In the genomic region with DNA sequence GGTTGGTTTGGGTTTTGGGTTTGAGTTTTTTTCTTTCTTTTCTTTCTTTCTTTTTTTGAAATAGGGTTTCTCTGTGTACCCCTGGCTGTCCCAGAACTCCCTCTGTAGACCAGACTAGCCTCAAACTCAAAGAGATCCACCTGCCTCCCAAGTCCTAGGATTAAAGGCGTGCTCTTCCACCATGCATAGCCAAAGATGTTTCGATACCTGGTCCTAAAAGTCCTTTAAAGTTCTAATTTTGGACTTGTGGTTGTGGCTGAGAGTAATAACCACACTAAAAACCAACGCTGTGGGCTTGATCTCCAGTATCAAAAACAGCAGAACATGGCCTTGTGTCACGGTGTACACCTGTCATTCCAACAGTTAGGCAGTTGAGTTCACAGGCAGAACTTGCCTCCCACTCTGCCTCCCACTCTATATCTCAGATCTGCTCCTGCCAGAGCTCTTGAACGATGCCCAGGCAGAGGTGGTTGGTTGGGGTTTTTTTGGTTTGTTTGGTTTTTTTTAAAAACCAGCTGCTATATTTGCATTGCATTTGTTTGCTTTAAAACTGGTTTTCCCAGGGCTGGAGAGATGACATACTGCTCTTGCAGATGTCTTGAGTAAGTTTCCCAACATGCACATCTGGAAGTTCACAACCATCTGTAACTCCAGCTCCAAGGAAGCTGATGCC, we compare ENCODE assay signal across 24 mouse cellular contexts. TPM values are rescaled to one million over a fixed set of nuclear protein-coding genes. Genes with fewer than 3 reads are reported as not detected.
A peak's percentile ranks its signal among the peaks of the same experiment; 100 is the strongest.
DNase-seq lines count a peak whose midpoint lies in the region; ATAC-seq lines count a peak whose summit lies in the region.
"Had no signal": no experiment of that assay in that cellular context is flagged by ENCODE, and none has a peak within 500 bp of the region (broad histone marks: within the 10 kb centered on the region; RNA-seq: fewer than 3 reads in every experiment).

No protein-coding gene starts in this region.

- no peak overlapping the region for H3K4me2 ChIP-seq in kidney, embryonic 15.5 days
- no peak overlapping the region for H3K4me2 ChIP-seq in midbrain, embryonic 11.5 days
- H3K4me2 ChIP-seq: embryonic facial prominence, embryonic 12.5 days; forebrain, embryonic 15.5 days; heart, embryonic 11.5 days; hindbrain, embryonic 12.5 days; limb, embryonic 12.5 days; liver, embryonic 12.5 days; lung, embryonic 15.5 days; midbrain, embryonic 12.5 days; neural tube, embryonic 13.5 days had no signal

- ATAC-seq in kidney, embryonic 15.5 days (replicated peaks; ENCODE audit: low FRiP score): no peak
- ATAC-seq in midbrain, embryonic 11.5 days (ENCODE audit: low FRiP score): no peak
- ATAC-seq: forebrain, embryonic 15.5 days; liver, embryonic 12.5 days had no signal

- H3K4me3 ChIP-seq in kidney, embryonic 15.5 days (replicated peaks): no peak overlapping the region
- no peak overlapping the region for H3K4me3 ChIP-seq in midbrain, embryonic 11.5 days (ENCODE audit: low read depth, low read length)
- H3K4me3 ChIP-seq: embryonic facial prominence, embryonic 12.5 days; erythroblast, embryonic 14.5 days; forebrain, embryonic 15.5 days; hindbrain, embryonic 12.5 days; limb, embryonic 12.5 days; liver, embryonic 12.5 days; lung, embryonic 15.5 days; midbrain, embryonic 12.5 days; neural tube, embryonic 13.5 days had no signal

- no peaks in the 10 kb centered on the region for H3K27me3 ChIP-seq in kidney, embryonic 15.5 days
- H3K27me3 ChIP-seq in midbrain, embryonic 11.5 days (ENCODE audit: control insufficient read depth, insufficient read depth, low read length): no peaks in the 10 kb centered on the region
- H3K27me3 ChIP-seq: embryonic facial prominence, embryonic 12.5 days; forebrain, embryonic 15.5 days; hindbrain, embryonic 12.5 days; limb, embryonic 12.5 days; liver, embryonic 12.5 days; lung, embryonic 15.5 days; midbrain, embryonic 12.5 days; neural tube, embryonic 13.5 days had no signal

- H3K4me1 ChIP-seq in kidney, embryonic 15.5 days: peaks cover 15% of the 10 kb centered on the region
- no peaks in the 10 kb centered on the region for H3K4me1 ChIP-seq in midbrain, embryonic 11.5 days (ENCODE audit: control insufficient read depth, insufficient read depth, low read length)
- H3K4me1 ChIP-seq: embryonic facial prominence, embryonic 12.5 days; forebrain, embryonic 15.5 days; hindbrain, embryonic 12.5 days; limb, embryonic 12.5 days; liver, embryonic 12.5 days; midbrain, embryonic 12.5 days; neural tube, embryonic 13.5 days had no signal

- 0 out of 2 replicates have a peak overlapping the region, but pooled peaks have one; percentile 28 for H3K27ac ChIP-seq in kidney, embryonic 15.5 days
- H3K27ac ChIP-seq in midbrain, embryonic 11.5 days (ENCODE audit: low read depth, low read length): no peak overlapping the region
- H3K27ac ChIP-seq: embryonic facial prominence, embryonic 12.5 days; forebrain, embryonic 15.5 days; hindbrain, embryonic 12.5 days; limb, embryonic 12.5 days; liver, embryonic 12.5 days; lung, embryonic 15.5 days; midbrain, embryonic 12.5 days; neural tube, embryonic 13.5 days had no signal

- DNase-seq in kidney, postnatal 14 days: no peak
- DNase-seq in thymus, postnatal 0 days (ENCODE audit: low spot score): peak; percentile 16
- no peak for DNase-seq in thymus, postnatal 36 days
- DNase-seq in large intestine, adult 2 months (ENCODE audit: low read depth, low spot score): peak; percentile 16
- DNase-seq in midbrain, embryonic 11.5 days (ENCODE audit: low spot score, missing footprints): no peak
- DNase-seq in cerebellum, adult 8-10 months: no peak
- DNase-seq: adrenal gland, adult 2 months; B cell, adult 2 months; cerebellum, adult 9-11 months; heart, postnatal 10 days; kidney, adult 8-10 months; kidney, postnatal 36 days; layer of hippocampus, adult 9-11 months had no signal

- 72% methylated on average over 5 of the region's 5 CpGs for WGBS in kidney, embryonic 15.5 days
- 43% methylated on average over 5 of the region's 5 CpGs for WGBS in large intestine, adult 2 months
- WGBS in midbrain, embryonic 11.5 days: 92% methylated on average over 5 of the region's 5 CpGs

- H3K36me3 ChIP-seq in kidney, embryonic 15.5 days: peaks cover 36% of the 10 kb centered on the region
- H3K36me3 ChIP-seq in midbrain, embryonic 11.5 days (ENCODE audit: control insufficient read depth, insufficient read depth, low read length): peaks cover 7% of the 10 kb centered on the region

- H3K9me3 ChIP-seq in kidney, embryonic 15.5 days (replicated peaks): no peaks in the 10 kb centered on the region
- no peaks in the 10 kb centered on the region for H3K9me3 ChIP-seq in midbrain, embryonic 11.5 days (ENCODE audit: control insufficient read depth, low read length)
- H3K9me3 ChIP-seq: embryonic facial prominence, embryonic 12.5 days; forebrain, embryonic 15.5 days; hindbrain, embryonic 12.5 days; limb, embryonic 12.5 days; liver, embryonic 12.5 days; lung, embryonic 15.5 days; midbrain, embryonic 12.5 days; neural tube, embryonic 13.5 days had no signal

- no peak overlapping the region for H3K9ac ChIP-seq in kidney, embryonic 15.5 days
- no peak overlapping the region for H3K9ac ChIP-seq in midbrain, embryonic 11.5 days (ENCODE audit: low read length)
- H3K9ac ChIP-seq: embryonic facial prominence, embryonic 12.5 days; forebrain, embryonic 15.5 days; hindbrain, embryonic 12.5 days; limb, embryonic 12.5 days; liver, embryonic 12.5 days; lung, embryonic 15.5 days; midbrain, embryonic 12.5 days; neural tube, embryonic 13.5 days had no signal

RNA-seq across cellular contexts. Expression of a gene that starts 38.2 kb away (rescaled TPM):
- polyA plus RNA-seq in kidney, embryonic 15.5 days (2015; fragmentation: Nextera tagmentation; extraction: Ambion mirVana): 3.9 and 4.2 TPM in 2 replicates
- 1.4 and 1.6 TPM in 2 replicates for polyA plus RNA-seq in thymus, postnatal 0 days (2015; fragmentation: Nextera tagmentation; extraction: Ambion mirVana)
- polyA plus RNA-seq in large intestine, adult 2 months (2012; rRNA removed): 0.21 and 0.40 TPM in 2 replicates
- polyA plus RNA-seq in midbrain, embryonic 11.5 days (2014; fragmentation: Nextera tagmentation; extraction: Ambion mirVana): 5.7 and 6.5 TPM in 2 replicates

RNA-seq across cellular contexts. Expression of a gene that starts 38.4 kb away (rescaled TPM):
- 999 and 1,117 TPM in 2 replicates for polyA plus RNA-seq in kidney, embryonic 15.5 days (2015; fragmentation: Nextera tagmentation; extraction: Ambion mirVana)
- polyA plus RNA-seq in thymus, postnatal 0 days (2015; fragmentation: Nextera tagmentation; extraction: Ambion mirVana): 1,296 and 1,346 TPM in 2 replicates
- 425 and 427 TPM in 2 replicates for polyA plus RNA-seq in large intestine, adult 2 months (2012; rRNA removed)
- 809 and 861 TPM in 2 replicates for polyA plus RNA-seq in midbrain, embryonic 11.5 days (2014; fragmentation: Nextera tagmentation; extraction: Ambion mirVana)

RNA-seq across cellular contexts. Expression of a gene that starts 44.5 kb away (rescaled TPM):
- polyA plus RNA-seq in kidney, embryonic 15.5 days (2015; fragmentation: Nextera tagmentation; extraction: Ambion mirVana): 2.3 and 4.1 TPM in 2 replicates
- polyA plus RNA-seq in thymus, postnatal 0 days (2015; fragmentation: Nextera tagmentation; extraction: Ambion mirVana): 0.76 and 0.88 TPM in 2 replicates
- polyA plus RNA-seq in large intestine, adult 2 months (2012; rRNA removed): 1.0 and 3.2 TPM in 2 replicates
- 2.7 and 3.3 TPM in 2 replicates for polyA plus RNA-seq in midbrain, embryonic 11.5 days (2014; fragmentation: Nextera tagmentation; extraction: Ambion mirVana)

Comparison
In these comparisons a context has a peak if more than half of its experiments do, and no peak if none do; other contexts are left out.
1. DNase-seq: peak in thymus, postnatal 0 days (single experiment) and large intestine, adult 2 months (single experiment); none in kidney, postnatal 14 days (single experiment), thymus, postnatal 36 days (0 of 2), midbrain, embryonic 11.5 days (single experiment) and cerebellum, adult 8-10 months (single experiment).